Mouse (Mus musculus): Measurements from ENCODE around the gene Scrn1. TPM values are rescaled to one million over a fixed set of nuclear protein-coding genes. Genes with fewer than 3 reads are reported as not detected.

The Scrn1 gene
- polyA plus RNA-seq, 1 experiment from 2014 or later = 86.4 TPM

DNA sequence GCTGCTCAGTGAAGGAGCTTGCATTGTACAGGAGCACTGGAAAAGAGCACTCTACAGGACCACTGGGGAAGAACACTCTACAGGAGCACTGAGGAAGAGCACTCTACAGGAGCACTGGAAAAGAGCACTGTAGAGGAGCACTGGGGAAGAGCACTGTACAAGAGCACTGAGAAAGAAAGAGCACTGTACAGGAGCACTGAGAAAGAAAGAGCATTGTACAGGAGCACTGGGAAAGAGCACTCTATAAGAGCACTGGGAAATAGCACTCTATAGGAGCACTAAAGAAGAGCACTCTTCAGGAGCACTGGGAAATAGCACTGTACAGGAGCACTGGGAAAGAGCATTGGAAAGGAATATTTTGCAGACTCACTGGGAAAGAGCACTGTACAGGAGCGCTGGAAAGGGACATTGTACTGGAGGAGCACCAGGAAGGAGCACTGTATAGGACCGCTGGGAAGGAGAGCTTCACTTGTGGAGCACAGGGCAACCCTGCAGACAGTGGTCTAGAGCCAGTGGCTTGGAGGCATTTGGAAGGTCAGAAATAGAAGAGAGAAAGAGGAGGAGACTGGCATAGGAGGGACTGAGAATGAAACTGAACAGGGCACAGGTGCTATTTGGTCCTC is 49.7 kb downstream of the Scrn1 start:
- Histone ChIP-seq H3K36me3 (peaks cover 59% of the 10 kb centered on the region), H3K4me3 (no peak overlapping the region), H3K27me3 (no peaks in the 10 kb centered on the region), H3K27ac (replicated peaks) (no peak overlapping the region), H3K9me3 (no peaks in the 10 kb centered on the region), H3K9ac (replicated peaks) (no peak overlapping the region), H3K4me2 (replicated peaks) (no peak overlapping the region), H3K4me1 (no peaks in the 10 kb centered on the region)
- ATAC-seq (ENCODE audit: low FRiP score, low read depth) = no peak
- 84% methylated on average over 2 of the region's 2 CpGs for WGBS

DNA sequence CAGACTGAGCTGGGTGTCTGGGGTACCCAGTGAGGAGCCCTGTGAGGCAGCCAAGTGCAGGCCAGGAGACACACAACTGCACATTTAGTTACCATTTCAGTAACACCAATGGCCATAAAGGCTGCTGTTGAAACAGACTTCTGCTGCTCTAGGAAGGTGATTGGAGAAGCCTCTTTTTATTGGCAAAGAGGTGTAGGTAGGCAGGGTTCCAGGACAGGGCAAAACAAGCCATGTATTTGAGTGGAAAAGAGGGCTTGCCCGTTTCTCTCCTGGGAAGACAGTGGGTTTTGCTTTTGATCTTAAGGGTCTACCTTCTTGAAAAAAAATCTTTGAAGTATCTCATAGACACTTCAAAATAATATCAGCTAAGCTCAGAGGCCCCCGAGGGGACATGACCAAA is 54.0 kb downstream of the Scrn1 start:
- no peak overlapping the region for H3K4me2 ChIP-seq (replicated peaks)
- H3K4me1 ChIP-seq = peaks cover 22% of the 10 kb centered on the region
- no peak overlapping the region for H3K9ac ChIP-seq (replicated peaks)
- H3K9me3 ChIP-seq = no peaks in the 10 kb centered on the region
- peaks cover 53% of the 10 kb centered on the region for H3K36me3 ChIP-seq
- 71% methylated on average over 2 of the region's 2 CpGs for WGBS
- no peak overlapping the region for H3K27ac ChIP-seq (replicated peaks)
- ATAC-seq (ENCODE audit: low FRiP score, low read depth) = no peak
- H3K4me3 ChIP-seq = no peak overlapping the region
- no peaks in the 10 kb centered on the region for H3K27me3 ChIP-seq

DNA sequence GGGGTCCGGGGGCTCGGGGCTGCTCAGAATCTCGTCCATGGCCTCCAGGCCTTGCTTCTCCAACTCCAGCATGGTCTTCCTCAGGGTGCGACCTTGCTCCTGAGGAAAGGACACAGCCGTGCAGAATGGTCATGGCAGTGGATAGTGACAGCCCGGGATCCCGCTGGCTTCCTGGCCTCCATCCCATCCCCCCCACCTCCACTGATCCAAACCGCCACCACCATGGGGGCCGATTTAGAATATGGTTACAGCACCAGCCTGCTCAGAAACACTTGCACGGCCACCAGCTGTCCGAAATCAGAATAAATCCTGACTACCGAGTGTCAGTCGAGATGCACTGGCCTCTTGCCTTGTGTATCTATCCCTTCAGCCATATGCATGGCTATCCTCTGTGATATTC is 57.0 kb downstream of the Scrn1 start:
- peaks cover 22% of the 10 kb centered on the region for H3K4me1 ChIP-seq
- H3K9ac ChIP-seq (replicated peaks) = no peak overlapping the region
- peaks cover 33% of the 10 kb centered on the region for H3K36me3 ChIP-seq
- 88% methylated on average over 13 of the region's 13 CpGs for WGBS
- no peak overlapping the region for H3K4me2 ChIP-seq (replicated peaks)
- ATAC-seq (ENCODE audit: low FRiP score, low read depth) = 0 out of 2 replicates have a peak, but pooled peaks have one; percentile 5
- no peaks in the 10 kb centered on the region for H3K9me3 ChIP-seq
- H3K27me3 ChIP-seq = no peaks in the 10 kb centered on the region
- peak overlapping the region; percentile 79 for H3K27ac ChIP-seq (replicated peaks)
- H3K4me3 ChIP-seq = no peak overlapping the region

DNA sequence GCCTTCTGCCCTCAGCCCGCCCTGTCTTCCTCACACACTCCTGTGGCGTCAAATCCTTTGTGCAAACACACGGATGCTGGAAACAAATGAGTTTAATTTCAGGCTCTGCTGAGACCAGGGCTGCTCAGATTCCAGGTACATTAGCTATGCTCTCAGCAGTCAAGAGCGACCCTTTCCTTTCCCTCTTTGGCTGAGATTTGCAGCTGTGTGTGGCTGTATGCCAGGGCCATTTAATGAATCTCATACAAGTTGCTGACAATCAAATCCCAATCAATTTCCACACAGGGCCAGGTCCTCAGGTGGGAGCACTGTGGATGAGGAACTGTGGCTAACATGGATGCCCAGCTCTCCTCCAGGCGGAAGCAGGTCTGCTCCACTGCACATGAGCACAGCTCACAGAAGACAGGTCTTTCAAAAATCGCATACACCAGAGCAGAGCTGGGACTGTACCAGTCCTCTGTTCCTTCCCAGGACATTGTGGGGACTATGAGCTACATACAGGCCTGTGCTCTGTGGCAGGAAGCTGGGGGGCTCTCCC is 58.0 kb downstream of the Scrn1 start:
- Histone ChIP-seq H3K9ac (replicated peaks) (0 out of 2 replicates have a peak overlapping the region, but pooled peaks have one; percentile 17), H3K9me3 (no peaks in the 10 kb centered on the region), H3K27ac (replicated peaks) (peak overlapping the region; percentile 79), H3K27me3 (no peaks in the 10 kb centered on the region), H3K4me3 (no peak overlapping the region), H3K36me3 (peaks cover 24% of the 10 kb centered on the region), H3K4me1 (peaks cover 22% of the 10 kb centered on the region), H3K4me2 (replicated peaks) (no peak overlapping the region)
- peak; percentile 53 for ATAC-seq (ENCODE audit: low FRiP score, low read depth)
- WGBS = 40% methylated on average over 6 of the region's 6 CpGs

DNA sequence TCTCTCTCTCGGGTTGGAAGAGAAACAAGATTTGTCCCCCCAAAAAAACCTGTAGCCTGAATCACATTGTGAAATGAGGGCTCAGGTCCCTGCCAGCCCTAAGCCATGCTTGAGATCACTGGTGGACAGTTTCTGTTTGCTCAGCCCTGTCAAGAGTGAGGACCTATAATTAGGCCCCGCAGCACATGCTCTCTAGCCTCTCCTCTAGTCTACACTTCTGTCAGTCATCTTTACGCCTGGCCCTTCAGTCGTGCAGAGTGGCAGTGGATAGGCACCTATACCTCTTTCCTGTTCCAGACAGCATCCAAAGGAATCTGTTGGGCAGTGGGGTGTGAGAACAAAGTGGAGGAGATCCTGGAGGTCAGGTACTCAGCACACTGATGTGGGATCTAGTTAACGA is 58.5 kb downstream of the Scrn1 start:
- Histone ChIP-seq H3K27ac (replicated peaks) (peak overlapping the region; percentile 79), H3K27me3 (no peaks in the 10 kb centered on the region), H3K36me3 (peaks cover 24% of the 10 kb centered on the region), H3K4me2 (replicated peaks) (no peak overlapping the region), H3K9me3 (no peaks in the 10 kb centered on the region), H3K4me3 (no peak overlapping the region), H3K4me1 (peaks cover 22% of the 10 kb centered on the region), H3K9ac (replicated peaks) (no peak overlapping the region)
- peak; percentile 24; the same call in 1 of the 2 replicates for ATAC-seq (ENCODE audit: low FRiP score, low read depth)
- WGBS = 60% methylated on average over 5 of the region's 5 CpGs

DNA sequence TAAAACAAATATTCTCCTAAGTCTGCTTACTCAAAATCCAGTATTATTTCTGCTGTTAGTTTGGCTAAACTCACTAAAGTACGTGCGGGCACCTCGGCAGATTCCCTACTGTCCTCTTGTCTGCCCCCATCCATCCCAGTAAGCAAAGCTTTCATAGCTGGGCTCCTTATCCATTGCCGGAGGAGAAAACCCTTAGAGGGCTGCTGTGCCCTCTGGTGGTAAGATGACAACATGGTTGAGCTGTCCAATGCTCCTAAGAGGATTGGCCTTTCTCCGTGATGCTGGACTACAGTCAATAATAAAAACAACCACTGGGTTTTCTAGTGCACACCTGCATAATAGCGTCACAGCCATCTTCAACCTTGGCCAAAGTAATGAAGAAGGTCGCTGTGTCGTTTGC is 59.3 kb downstream of the Scrn1 start:
- Histone ChIP-seq H3K9me3 (no peaks in the 10 kb centered on the region), H3K4me1 (peaks cover 22% of the 10 kb centered on the region), H3K4me2 (replicated peaks) (no peak overlapping the region), H3K36me3 (peaks cover 26% of the 10 kb centered on the region), H3K27ac (replicated peaks) (peak overlapping the region; percentile 79; the same call in 1 of the 2 replicates), H3K4me3 (no peak overlapping the region), H3K9ac (replicated peaks) (no peak overlapping the region), H3K27me3 (no peaks in the 10 kb centered on the region)
- 0 out of 2 replicates have a peak, but pooled peaks have one; percentile 35 for ATAC-seq (ENCODE audit: low FRiP score, low read depth)
- WGBS = 42% methylated on average over 8 of the region's 8 CpGs

DNA sequence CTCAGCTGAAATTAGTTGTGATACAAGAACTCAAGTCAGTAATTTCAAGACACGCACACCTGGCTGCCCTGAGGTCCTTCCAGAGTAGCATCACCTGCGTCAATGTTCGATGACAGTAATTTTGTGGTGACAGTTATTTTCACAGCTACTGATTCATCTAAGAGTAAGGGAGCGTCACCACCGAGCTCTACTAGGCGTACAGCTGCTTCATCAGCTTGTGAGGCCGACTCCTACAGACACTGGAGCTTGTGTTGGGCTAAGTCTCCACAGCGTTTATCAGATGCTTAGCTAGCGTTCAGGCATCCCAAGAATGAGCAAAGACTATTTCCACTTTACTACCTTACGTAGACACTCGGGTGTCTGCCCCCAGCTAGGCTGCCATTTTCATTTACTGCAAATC is 60.0 kb downstream of the Scrn1 start:
- WGBS = 91% methylated on average over 11 of the region's 11 CpGs
- peaks cover 22% of the 10 kb centered on the region for H3K4me1 ChIP-seq

DNA sequence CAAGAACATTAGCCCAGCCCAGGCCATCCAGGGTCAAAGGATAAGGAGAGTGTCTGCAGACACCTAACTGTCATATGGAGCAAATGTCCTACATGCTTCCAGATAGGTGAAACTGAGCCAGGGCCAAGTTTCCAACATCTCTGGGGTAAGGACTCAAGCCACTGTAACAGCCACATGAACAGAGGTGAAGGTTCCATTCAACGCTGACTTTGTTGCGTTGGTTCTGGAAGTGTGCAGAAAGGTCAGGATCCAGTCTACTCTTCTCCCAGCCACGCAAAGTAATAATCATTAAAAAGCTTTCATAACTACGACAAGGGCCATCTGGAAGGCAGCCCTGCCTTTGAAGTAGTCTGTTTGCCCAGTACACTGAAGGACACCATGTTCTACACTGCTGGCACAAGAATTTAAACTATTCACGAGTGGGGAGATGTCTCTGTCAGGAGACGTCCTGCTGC is 63.6 kb downstream of the Scrn1 start:
- peaks cover 2% of the 10 kb centered on the region for H3K4me1 ChIP-seq
- WGBS = 85% methylated on average over 6 of the region's 6 CpGs
- no peak for ATAC-seq (ENCODE audit: low FRiP score, low read depth)

More for the DNA sequence above, 60.0 kb downstream of the Scrn1 start:
- Histone ChIP-seq H3K36me3 (peaks cover 22% of the 10 kb centered on the region), H3K27ac (replicated peaks) (no peak overlapping the region), H3K4me3 (no peak overlapping the region), H3K27me3 (no peaks in the 10 kb centered on the region), H3K4me2 (replicated peaks) (no peak overlapping the region), H3K9me3 (no peaks in the 10 kb centered on the region), H3K9ac (replicated peaks) (no peak overlapping the region)
- ATAC-seq (ENCODE audit: low FRiP score, low read depth) = no peak

DNA sequence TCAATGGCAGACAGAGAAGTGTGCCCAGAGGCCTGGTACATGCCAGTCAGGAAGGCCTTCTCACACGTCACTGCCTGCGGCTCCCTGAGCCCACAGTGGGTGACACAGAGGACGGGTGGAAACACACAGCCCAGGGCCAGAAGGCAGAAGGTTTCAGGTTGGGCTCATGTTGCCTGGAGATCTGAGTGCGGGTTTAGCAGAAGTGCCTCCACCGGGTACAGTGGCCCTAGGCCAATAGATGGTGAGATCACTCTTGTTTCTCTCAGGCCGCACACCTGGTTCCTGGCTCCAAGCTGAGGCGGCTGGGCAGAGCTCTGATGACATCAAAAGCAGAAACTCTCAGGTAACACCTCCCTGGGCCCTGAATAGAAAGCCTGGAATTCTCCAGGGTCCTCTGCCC is 70.1 kb downstream of the Scrn1 start:
- H3K27me3 ChIP-seq = no peaks in the 10 kb centered on the region
- 90% methylated on average over 7 of the region's 7 CpGs for WGBS
- no peak overlapping the region for H3K9ac ChIP-seq (replicated peaks)
- no peak overlapping the region for H3K4me3 ChIP-seq
- H3K4me2 ChIP-seq (replicated peaks) = no peak overlapping the region
- peaks cover 14% of the 10 kb centered on the region for H3K4me1 ChIP-seq
- no peak for ATAC-seq (ENCODE audit: low FRiP score, low read depth)
- H3K27ac ChIP-seq (replicated peaks) = no peak overlapping the region
- no peaks in the 10 kb centered on the region for H3K9me3 ChIP-seq
- peaks cover 8% of the 10 kb centered on the region; the same call in 1 of the 2 replicates for H3K36me3 ChIP-seq

More for the DNA sequence above, 63.6 kb downstream of the Scrn1 start:
- H3K36me3 ChIP-seq = peaks cover 14% of the 10 kb centered on the region; the same call in 1 of the 2 replicates
- H3K9ac ChIP-seq (replicated peaks) = no peak overlapping the region
- H3K4me2 ChIP-seq (replicated peaks) = no peak overlapping the region
- H3K27ac ChIP-seq (replicated peaks) = no peak overlapping the region
- no peaks in the 10 kb centered on the region for H3K9me3 ChIP-seq
- H3K4me3 ChIP-seq = no peak overlapping the region
- no peaks in the 10 kb centered on the region for H3K27me3 ChIP-seq

DNA sequence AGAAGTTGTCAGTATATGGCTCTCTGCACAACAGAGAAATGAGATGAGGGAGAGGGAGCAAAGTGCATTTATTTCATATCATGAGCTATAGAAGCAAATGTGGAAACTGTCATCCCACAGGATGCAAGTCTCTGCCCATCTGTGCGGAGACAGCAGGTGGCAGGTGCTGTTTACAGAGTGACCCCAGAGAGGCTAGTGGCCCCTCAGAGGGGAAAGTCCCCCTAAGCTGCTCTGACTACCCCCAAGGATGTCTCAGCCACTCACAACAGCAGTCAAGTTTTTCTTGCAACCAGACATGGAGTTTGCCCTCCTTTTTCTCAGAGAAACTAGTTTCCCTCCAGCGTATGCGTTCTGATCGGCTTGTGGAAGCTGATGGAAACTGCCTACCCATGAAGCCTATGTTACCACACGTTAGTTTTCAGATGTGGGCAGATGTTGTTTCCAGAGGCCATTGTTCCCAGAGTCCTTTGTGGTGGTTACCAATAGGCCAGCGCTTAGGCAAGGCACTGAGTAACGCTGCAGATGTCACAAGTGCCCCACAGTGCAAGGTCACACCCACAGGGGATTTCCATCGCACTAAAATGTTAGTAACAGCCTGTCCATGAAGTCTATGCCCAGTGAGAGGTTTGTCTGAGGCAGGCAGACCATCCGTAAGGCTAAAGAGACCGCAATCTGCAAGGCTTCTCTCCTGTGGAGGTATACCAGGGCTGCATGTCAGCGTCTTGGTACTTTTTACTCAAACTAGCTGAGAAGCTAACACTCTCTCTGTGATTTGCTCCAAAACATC is 71.5 kb downstream of the Scrn1 start:
- H3K36me3 ChIP-seq = no peaks in the 10 kb centered on the region
- H3K4me3 ChIP-seq = no peak overlapping the region
- no peaks in the 10 kb centered on the region for H3K27me3 ChIP-seq
- 57% methylated on average over 11 of the region's 11 CpGs for WGBS
- H3K27ac ChIP-seq (replicated peaks) = no peak overlapping the region
- H3K9me3 ChIP-seq = no peaks in the 10 kb centered on the region
- H3K4me2 ChIP-seq (replicated peaks) = no peak overlapping the region
- H3K9ac ChIP-seq (replicated peaks) = no peak overlapping the region
- H3K4me1 ChIP-seq = peaks cover 14% of the 10 kb centered on the region
- no peak for ATAC-seq (ENCODE audit: low FRiP score, low read depth)

DNA sequence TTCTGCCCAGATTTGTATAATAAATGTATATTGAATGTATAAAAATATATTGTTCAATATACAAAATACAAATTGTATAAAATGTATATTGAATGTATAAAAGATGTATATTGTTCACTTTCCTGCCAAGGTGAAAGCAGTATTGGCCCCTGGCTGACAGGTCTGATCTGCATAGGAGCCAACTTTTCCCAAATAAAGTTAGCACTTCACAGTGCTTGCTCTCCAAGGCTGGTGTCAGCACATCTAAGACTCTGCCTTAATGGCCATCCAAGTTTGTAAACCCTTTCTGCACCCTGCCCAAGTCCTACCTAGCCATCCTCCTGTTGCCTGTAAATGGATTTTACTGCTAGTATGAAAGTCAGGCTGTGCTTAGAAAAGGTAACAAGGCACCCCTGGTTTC is 72.2 kb downstream of the Scrn1 start:
- no peaks in the 10 kb centered on the region for H3K9me3 ChIP-seq
- H3K4me1 ChIP-seq = peaks cover 14% of the 10 kb centered on the region
- no peak overlapping the region for H3K27ac ChIP-seq (replicated peaks)
- H3K9ac ChIP-seq (replicated peaks) = no peak overlapping the region
- no peaks in the 10 kb centered on the region for H3K27me3 ChIP-seq
- ATAC-seq (ENCODE audit: low FRiP score, low read depth) = no peak
- H3K36me3 ChIP-seq = no peaks in the 10 kb centered on the region
- H3K4me3 ChIP-seq = no peak overlapping the region
- H3K4me2 ChIP-seq (replicated peaks) = no peak overlapping the region

DNA sequence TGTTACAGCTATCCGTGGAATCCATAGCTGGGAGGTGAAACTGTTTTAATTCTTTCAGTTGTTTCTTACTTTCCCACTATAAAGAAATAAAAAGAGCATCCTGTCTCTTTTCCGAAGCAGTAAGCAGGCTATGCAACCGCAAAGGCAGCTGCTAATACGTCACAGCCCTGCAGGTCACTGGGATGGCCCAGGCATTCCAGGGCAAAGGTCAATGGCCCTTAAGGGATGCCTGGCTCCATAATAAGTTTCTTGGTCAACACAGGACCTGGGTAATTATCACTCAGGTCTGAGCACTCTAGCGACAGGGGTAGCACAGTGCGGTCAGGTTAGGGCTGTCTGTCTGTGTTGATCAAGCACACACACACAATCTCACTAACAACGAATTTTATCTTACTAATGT is 75.2 kb downstream of the Scrn1 start:
- Histone ChIP-seq H3K4me1 (peaks cover 13% of the 10 kb centered on the region), H3K27me3 (peaks cover 13% of the 10 kb centered on the region), H3K4me3 (no peak overlapping the region), H3K4me2 (replicated peaks) (no peak overlapping the region), H3K36me3 (no peaks in the 10 kb centered on the region), H3K9me3 (no peaks in the 10 kb centered on the region), H3K27ac (replicated peaks) (no peak overlapping the region), H3K9ac (replicated peaks) (no peak overlapping the region)
- no peak for ATAC-seq (ENCODE audit: low FRiP score, low read depth)
- 67% methylated on average over 7 of the region's 7 CpGs for WGBS
